ENCODE assay signal across 18 mouse cellular contexts in the genomic region with DNA sequence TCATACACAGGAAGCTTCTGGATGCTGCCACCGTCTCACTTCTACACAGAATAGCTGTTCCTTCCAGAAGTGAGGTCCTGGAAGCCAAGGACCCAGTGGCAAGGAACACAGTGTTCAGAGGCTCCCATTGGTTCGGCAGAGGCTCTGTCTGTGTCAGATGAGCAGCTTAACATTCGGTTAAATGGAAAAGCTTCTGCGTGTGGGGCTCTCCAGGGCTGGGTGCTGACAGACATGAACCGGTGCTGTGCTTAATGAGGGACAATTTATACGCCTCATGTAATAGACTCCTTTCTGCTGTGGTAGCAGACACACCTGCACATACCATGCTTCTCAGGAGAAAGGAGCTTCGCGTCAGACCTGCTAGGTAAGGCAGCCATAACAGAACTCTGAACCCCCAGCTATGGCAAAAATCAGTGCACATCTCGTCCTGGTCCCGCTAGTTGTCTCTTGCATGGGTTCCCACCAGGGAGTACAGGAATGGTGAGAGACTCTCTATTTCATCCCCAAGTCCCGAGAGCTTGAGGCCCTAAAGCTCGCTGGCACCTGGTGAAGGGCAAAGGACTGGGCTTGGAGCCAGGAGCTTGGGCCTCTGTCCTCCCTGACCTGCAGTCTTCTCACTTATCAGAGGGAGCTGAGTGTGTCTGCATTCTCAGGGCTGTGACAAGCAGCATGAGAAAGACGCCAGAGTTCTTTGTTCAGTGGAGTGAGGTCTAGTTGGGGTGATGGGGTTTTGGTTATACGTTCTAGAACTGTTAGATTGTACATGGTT.
A peak's percentile ranks its signal among the peaks of the same experiment; 100 is the strongest.
DNase-seq lines count a peak whose midpoint lies in the region; TF ChIP-seq lines count a peak whose summit lies in the region.
"Had no signal": no experiment of that assay in that cellular context is flagged by ENCODE, and none has a peak within 500 bp of the region (broad histone marks: within the 10 kb centered on the region; RNA-seq: fewer than 3 reads in every experiment).

No protein-coding gene starts in this region.

- TF ChIP-seq CTCF in heart, adult 2 months (IDR thresholded peaks at IDR 0.05) = no peak

- no peak overlapping the region for H3K4me3 ChIP-seq in heart, adult 2 months
- H3K4me3 ChIP-seq: embryonic facial prominence, embryonic 15.5 days; forebrain, embryonic 12.5 days; layer of hippocampus, adult 2 months; limb, embryonic 12.5 days; megakaryocyte, embryonic 14.5 days; neural tube, embryonic 12.5 days had no signal

- H3K27ac ChIP-seq in heart, adult 2 months = no peak overlapping the region
- H3K27ac ChIP-seq: embryonic facial prominence, embryonic 15.5 days; forebrain, embryonic 12.5 days; kidney, postnatal 0 days; layer of hippocampus, adult 2 months; limb, embryonic 12.5 days; liver, embryonic 14.5 days; neural tube, embryonic 12.5 days had no signal

- no peaks in the 10 kb centered on the region for H3K4me1 ChIP-seq in heart, adult 2 months (ENCODE audit: control insufficient read depth, insufficient read depth, low read length)
- H3K4me1 ChIP-seq: embryonic facial prominence, embryonic 15.5 days; forebrain, embryonic 12.5 days; limb, embryonic 12.5 days; megakaryocyte, embryonic 14.5 days; neural tube, embryonic 12.5 days had no signal

- peak; percentile 13 to 16 for DNase-seq in cerebellum, postnatal 14 days
- no peak for DNase-seq in cerebellum, adult 11 months
- peak; percentile 8 to 33 for DNase-seq in adrenal gland, adult 18-20 months (ENCODE audit: low spot score in 2 of 2)
- DNase-seq in heart, adult 2 months = peak; percentile 32 to 33
- DNase-seq in heart, postnatal 10 days = peak; percentile 45 to 55
- DNase-seq in Muller cell, postnatal 12 days (ENCODE audit: inconsistent ontology term) = no peak
- DNase-seq in left cerebral cortex, adult 8-10 months (ENCODE audit: low spot score in 2 of 2) = no peak
- DNase-seq in left cerebral cortex, postnatal 10 days (ENCODE audit: extremely low spot score in 1 of 2, low spot score in 2 of 2) = no peak
- DNase-seq: lung, postnatal 10 days; thymus, postnatal 36 days had no signal

- no peaks in the 10 kb centered on the region for H3K36me3 ChIP-seq in heart, adult 2 months (ENCODE audit: control insufficient read depth, insufficient read depth, low read length)
- H3K36me3 ChIP-seq: embryonic facial prominence, embryonic 15.5 days; forebrain, embryonic 12.5 days; limb, embryonic 12.5 days; neural tube, embryonic 12.5 days had no signal

- no peaks in the 10 kb centered on the region for H3K27me3 ChIP-seq in heart, adult 2 months (ENCODE audit: control insufficient read depth, insufficient read depth, low read length)
- H3K27me3 ChIP-seq: embryonic facial prominence, embryonic 15.5 days; forebrain, embryonic 12.5 days; limb, embryonic 12.5 days; megakaryocyte, embryonic 14.5 days; neural tube, embryonic 12.5 days had no signal

- TF ChIP-seq POLR2A in heart, adult 2 months (IDR thresholded peaks at IDR 0.05; ENCODE audit: insufficient read depth, low read depth, low read length) = no peak

- H3K79me2 ChIP-seq in heart, adult 2 months (replicated peaks; ENCODE audit: control insufficient read depth, insufficient read depth, low read length) = no peaks in the 10 kb centered on the region

- no peak overlapping the region for H3K9ac ChIP-seq in heart, adult 2 months (ENCODE audit: low read depth, low read length)
- H3K9ac ChIP-seq: embryonic facial prominence, embryonic 15.5 days; forebrain, embryonic 12.5 days; limb, embryonic 12.5 days; liver, embryonic 14.5 days; neural tube, embryonic 12.5 days had no signal

- intact Hi-C loops in heart, adult 2 months (cut with DNase I) = no loop called here
- intact Hi-C loops in heart, postnatal 10 days (cut with DNase I) = no loop called here
- intact Hi-C loops in left cerebral cortex, postnatal 10 days (cut with DNase I) = no loop called here

- WGBS in heart, adult 2 months = 59% methylated on average over 14 of the region's 14 CpGs

- TF ChIP-seq EP300 in heart, adult 2 months (IDR thresholded peaks at IDR 0.05; ENCODE audit: insufficient read depth, low read depth, low read length) = no peak

Comparison
In these comparisons a context has a peak if more than half of its experiments do, and no peak if none do; other contexts are left out.
1. DNase-seq: peak in cerebellum, postnatal 14 days (2 of 2), adrenal gland, adult 18-20 months (2 of 2), heart, adult 2 months (2 of 2) and heart, postnatal 10 days (2 of 2); none in cerebellum, adult 11 months (single experiment), Muller cell, postnatal 12 days (single experiment), left cerebral cortex, adult 8-10 months (0 of 2) and left cerebral cortex, postnatal 10 days (0 of 2).